In genomic region chr7:19201660-19202059, GRCm38 (mm10) we compare ENCODE assay signal across 21 mouse cellular contexts. TPM values are rescaled to one million over a fixed set of nuclear protein-coding genes. Genes with fewer than 3 reads are reported as not detected.
DNase-seq lines count a peak whose midpoint lies in the region; ATAC-seq and TF ChIP-seq lines count a peak whose summit lies in the region.
"Had no signal": no experiment of that assay in that cellular context is flagged by ENCODE, and none has a peak within 500 bp of the region (broad histone marks: within the 10 kb centered on the region; RNA-seq: fewer than 3 reads in every experiment).

No protein-coding gene starts in this region.

- no peak overlapping the region for H3K27ac ChIP-seq in hindbrain, embryonic 11.5 days (ENCODE audit: low read depth, low read length)
- H3K27ac ChIP-seq in hindbrain, embryonic 13.5 days: no peak overlapping the region
- no peak overlapping the region for H3K27ac ChIP-seq in lung, embryonic 16.5 days (ENCODE audit: low read length)
- H3K27ac ChIP-seq in ES-E14 (ENCODE audit: insufficient read depth, low read depth, low read length, poor library complexity, severe bottlenecking): peak overlapping the region; percentile 54
- H3K27ac ChIP-seq in small intestine, adult 2 months (ENCODE audit: insufficient read depth, low read depth, low read length): no peak overlapping the region
- H3K27ac ChIP-seq: gastrocnemius, adult 2 months; liver, embryonic 15.5 days; macrophage had no signal

- TF ChIP-seq POLR2A in small intestine, adult 2 months (IDR thresholded peaks at IDR 0.05; ENCODE audit: low read depth, low read length): no peak

- TF ChIP-seq CTCF in small intestine, adult 2 months (IDR thresholded peaks at IDR 0.05; ENCODE audit: extremely low read depth, insufficient read length, insufficient replicate concordance, low read depth, low read length): no peak

- no peaks in the 10 kb centered on the region for H3K9me3 ChIP-seq in hindbrain, embryonic 11.5 days (ENCODE audit: control insufficient read depth, low read length)
- no peaks in the 10 kb centered on the region for H3K9me3 ChIP-seq in hindbrain, embryonic 13.5 days
- H3K9me3 ChIP-seq in lung, embryonic 16.5 days (ENCODE audit: control insufficient read depth, low read length): no peaks in the 10 kb centered on the region
- H3K9me3 ChIP-seq in ES-E14 (ENCODE audit: control insufficient read depth, insufficient read depth, low read depth, low read length): no peaks in the 10 kb centered on the region
- H3K9me3 ChIP-seq: liver, embryonic 15.5 days had no signal

- 69% methylated on average over 14 of the region's 15 CpGs for WGBS in hindbrain, embryonic 11.5 days
- WGBS in hindbrain, embryonic 13.5 days: 65% methylated on average over 14 of the region's 15 CpGs
- 64% methylated on average over 15 of the region's 15 CpGs for WGBS in lung, embryonic 16.5 days
- WGBS in small intestine, adult 2 months: 83% methylated on average over 15 of the region's 15 CpGs

- H3K4me3 ChIP-seq in hindbrain, embryonic 11.5 days (ENCODE audit: low read depth, low read length): no peak overlapping the region
- no peak overlapping the region for H3K4me3 ChIP-seq in hindbrain, embryonic 13.5 days
- H3K4me3 ChIP-seq in lung, embryonic 16.5 days (ENCODE audit: low read length): no peak overlapping the region
- peak overlapping the region; percentile 2 to 64; a peak in 3 of 4 replicates for H3K4me3 ChIP-seq in ES-E14 (ENCODE audit: insufficient read depth in 1 of 2, low read depth in 1 of 2, low read length in 2 of 2, poor library complexity in 1 of 2, severe bottlenecking in 1 of 2)
- H3K4me3 ChIP-seq in small intestine, adult 2 months (ENCODE audit: low read depth, low read length): peak overlapping the region; percentile 15; the same call in 1 of the 2 replicates
- H3K4me3 ChIP-seq: gastrocnemius, adult 2 months; liver, embryonic 15.5 days had no signal

- 0 out of 2 replicates have a peak, but pooled peaks have one; percentile 51 for ATAC-seq in hindbrain, embryonic 11.5 days (ENCODE audit: low FRiP score)
- no peak for ATAC-seq in hindbrain, embryonic 13.5 days (ENCODE audit: low FRiP score)
- peak; percentile 34; the same call in 1 of the 2 replicates for ATAC-seq in lung, embryonic 16.5 days (ENCODE audit: low read depth)
- ATAC-seq: forebrain, embryonic 16.5 days had no signal

- H3K9ac ChIP-seq in hindbrain, embryonic 11.5 days (ENCODE audit: low read depth, low read length): no peak overlapping the region
- H3K9ac ChIP-seq in hindbrain, embryonic 13.5 days: no peak overlapping the region
- H3K9ac ChIP-seq in lung, embryonic 16.5 days (ENCODE audit: low read length): no peak overlapping the region
- H3K9ac ChIP-seq in ES-E14 (ENCODE audit: insufficient read depth, low read depth, low read length, poor library complexity, severe bottlenecking): 0 out of 2 replicates have a peak overlapping the region, but pooled peaks have one; percentile 8
- H3K9ac ChIP-seq: liver, embryonic 15.5 days had no signal

- no peaks in the 10 kb centered on the region for H3K4me1 ChIP-seq in hindbrain, embryonic 11.5 days (replicated peaks; ENCODE audit: control insufficient read depth, insufficient read depth, low read length)
- no peaks in the 10 kb centered on the region for H3K4me1 ChIP-seq in hindbrain, embryonic 13.5 days (replicated peaks)
- no peaks in the 10 kb centered on the region for H3K4me1 ChIP-seq in lung, embryonic 16.5 days (replicated peaks; ENCODE audit: control insufficient read depth, insufficient read depth, low read length)
- peaks cover 3 to 18% of the 10 kb centered on the region in 2 experiments; a peak in 3 of 4 replicates for H3K4me1 ChIP-seq in ES-E14 (ENCODE audit: control insufficient read depth in 2 of 2, insufficient read depth in 2 of 2, low read length in 2 of 2, poor library complexity in 1 of 2)
- peaks cover 10% of the 10 kb centered on the region for H3K4me1 ChIP-seq in small intestine, adult 2 months (ENCODE audit: control insufficient read depth, insufficient read depth, insufficient read length, low read length)

- no peak for DNase-seq in hindbrain, embryonic 11.5 days (ENCODE audit: low spot score)
- DNase-seq in lung, postnatal 36 days: no peak
- DNase-seq in ES-E14 (ENCODE audit: low read depth, low spot score): no peak
- no peak for DNase-seq in yolk sac, embryonic 10.5 days (ENCODE audit: low spot score)
- no peak for DNase-seq in cerebellum, postnatal 14 days
- DNase-seq: adrenal gland, adult 2 months; B cell, adult 2 months; cerebellum, adult 11 months; gastrocnemius, adult 2 months; heart, adult 18-20 months; heart, postnatal 10 days; kidney, adult 11 months; kidney, postnatal 36 days had no signal

- in situ Hi-C loops in ES-E14 (cut with MboI; ENCODE audit: low sequenced_read_pairs in 2 of 2, unreplicated experiment in 2 of 2): no loop called here

- no peaks in the 10 kb centered on the region; the same call in 1 of the 2 replicates for H3K27me3 ChIP-seq in hindbrain, embryonic 11.5 days (ENCODE audit: control insufficient read depth, insufficient read depth, low read length)
- no peaks in the 10 kb centered on the region for H3K27me3 ChIP-seq in hindbrain, embryonic 13.5 days
- no peaks in the 10 kb centered on the region for H3K27me3 ChIP-seq in lung, embryonic 16.5 days (ENCODE audit: control insufficient read depth, insufficient read depth, low read depth, low read length)
- no peaks in the 10 kb centered on the region for H3K27me3 ChIP-seq in small intestine, adult 2 months (ENCODE audit: control insufficient read depth, insufficient read depth, low read length)
- H3K27me3 ChIP-seq: liver, embryonic 15.5 days had no signal

- no peaks in the 10 kb centered on the region for H3K36me3 ChIP-seq in hindbrain, embryonic 11.5 days (ENCODE audit: control insufficient read depth, insufficient read depth, low read length)
- H3K36me3 ChIP-seq in hindbrain, embryonic 13.5 days: peaks cover 85% of the 10 kb centered on the region
- peaks cover 7% of the 10 kb centered on the region for H3K36me3 ChIP-seq in lung, embryonic 16.5 days (ENCODE audit: control insufficient read depth, insufficient read depth, low read length)
- peaks cover 7% of the 10 kb centered on the region; the same call in 1 of the 2 replicates for H3K36me3 ChIP-seq in ES-E14 (ENCODE audit: control insufficient read depth, insufficient read depth, low read length, poor library complexity, severe bottlenecking)
- no peaks in the 10 kb centered on the region; the same call in 1 of the 2 replicates for H3K36me3 ChIP-seq in small intestine, adult 2 months (ENCODE audit: control insufficient read depth, insufficient read depth, low read length)

- H3K4me2 ChIP-seq in hindbrain, embryonic 11.5 days (replicated peaks; ENCODE audit: low read depth, low read length): no peak overlapping the region
- H3K4me2 ChIP-seq in hindbrain, embryonic 13.5 days: no peak overlapping the region
- H3K4me2 ChIP-seq in lung, embryonic 16.5 days (ENCODE audit: low read depth, low read length): no peak overlapping the region
- H3K4me2 ChIP-seq: liver, embryonic 15.5 days had no signal

TF ChIP-seq in ES-E14, 5 proteins besides CTCF, POLR2A, EP300 and RAD21:
- TF ChIP-seq HCFC1 (IDR thresholded peaks at IDR 0.05; ENCODE audit: borderline replicate concordance, insufficient read depth, low read length): no peak
- no peak for TF ChIP-seq ZC3H11A (IDR thresholded peaks at IDR 0.05; ENCODE audit: borderline replicate concordance, low read depth, low read length)
- TF ChIP-seq ZNF384 (IDR thresholded peaks at IDR 0.05; ENCODE audit: low read depth, low read length): no peak
- no peak for TF ChIP-seq CHD2 (IDR thresholded peaks at IDR 0.05; ENCODE audit: low read depth, low read length)

RNA-seq across cellular contexts. Expression of gene Gpr4, which starts 10.7 kb away (rescaled TPM):
- polyA plus RNA-seq in hindbrain, embryonic 11.5 days (2014; fragmentation: Nextera tagmentation; extraction: Ambion mirVana): 1.6 and 2.6 TPM in 2 replicates
- polyA plus RNA-seq in hindbrain, embryonic 13.5 days (2015; fragmentation: Nextera tagmentation; extraction: Ambion mirVana): 1.8 and 2.3 TPM in 2 replicates
- polyA plus RNA-seq in lung, embryonic 16.5 days (2015; fragmentation: Nextera tagmentation; extraction: Ambion mirVana): 2.1 and 2.6 TPM in 2 replicates
- 3.8 TPM in 2 replicates for total RNA-seq in ES-E14 (2012; rRNA removed)
- polyA plus RNA-seq in small intestine, adult 2 months (2012; rRNA removed): 3.8 and 4.4 TPM in 2 replicates
- total RNA-seq: common myeloid progenitor, adult 5-6 weeks; monocyte, adult 5-6 weeks had no signal

RNA-seq across cellular contexts. Expression of gene Eml2, which starts 25.4 kb away (rescaled TPM):
- 1.4 and 2.0 TPM in 2 replicates for polyA plus RNA-seq in hindbrain, embryonic 11.5 days (2014; fragmentation: Nextera tagmentation; extraction: Ambion mirVana)
- 6.6 and 8.2 TPM in 2 replicates for polyA plus RNA-seq in hindbrain, embryonic 13.5 days (2015; fragmentation: Nextera tagmentation; extraction: Ambion mirVana)
- 11.3 and 12.4 TPM in 2 replicates for polyA plus RNA-seq in lung, embryonic 16.5 days (2015; fragmentation: Nextera tagmentation; extraction: Ambion mirVana)
- 29.5 and 29.8 TPM in 2 replicates for total RNA-seq in ES-E14 (2012; rRNA removed)
- 15.8 and 17.2 TPM in 2 replicates for polyA plus RNA-seq in small intestine, adult 2 months (2012; rRNA removed)

RNA-seq across cellular contexts. Expression of gene Opa3, which starts 26.5 kb away (rescaled TPM):
- 42.2 and 42.4 TPM in 2 replicates for polyA plus RNA-seq in hindbrain, embryonic 11.5 days (2014; fragmentation: Nextera tagmentation; extraction: Ambion mirVana)
- polyA plus RNA-seq in hindbrain, embryonic 13.5 days (2015; fragmentation: Nextera tagmentation; extraction: Ambion mirVana): 36.9 and 37.1 TPM in 2 replicates
- polyA plus RNA-seq in lung, embryonic 16.5 days (2015; fragmentation: Nextera tagmentation; extraction: Ambion mirVana): 29.9 and 31.5 TPM in 2 replicates
- total RNA-seq in ES-E14 (2012; rRNA removed): 12.6 and 15.8 TPM in 2 replicates
- 17.1 and 34.6 TPM in 2 replicates for polyA plus RNA-seq in small intestine, adult 2 months (2012; rRNA removed)

RNA-seq across cellular contexts. Expression of gene Gipr, which starts 35.7 kb away (rescaled TPM):
- 0.89 and 1.7 TPM in 2 replicates for polyA plus RNA-seq in hindbrain, embryonic 11.5 days (2014; fragmentation: Nextera tagmentation; extraction: Ambion mirVana)
- polyA plus RNA-seq in hindbrain, embryonic 13.5 days (2015; fragmentation: Nextera tagmentation; extraction: Ambion mirVana): 1.6 and 2.3 TPM in 2 replicates
- polyA plus RNA-seq in lung, embryonic 16.5 days (2015; fragmentation: Nextera tagmentation; extraction: Ambion mirVana): 5.6 and 8.2 TPM in 2 replicates
- 1.5 and 3.6 TPM in 2 replicates for total RNA-seq in ES-E14 (2012; rRNA removed)
- 0.53 and 0.62 TPM in 2 replicates for polyA plus RNA-seq in small intestine, adult 2 months (2012; rRNA removed)
- total RNA-seq: common myeloid progenitor, adult 5-6 weeks; gastrocnemius, adult 2 months; monocyte, adult 5-6 weeks had no signal
- polyA plus RNA-seq: macrophage had no signal

RNA-seq across cellular contexts. Expression of gene Snrpd2, which starts 52.1 kb away (rescaled TPM):
- 143 and 149 TPM in 2 replicates for polyA plus RNA-seq in hindbrain, embryonic 11.5 days (2014; fragmentation: Nextera tagmentation; extraction: Ambion mirVana)
- 123 and 128 TPM in 2 replicates for polyA plus RNA-seq in hindbrain, embryonic 13.5 days (2015; fragmentation: Nextera tagmentation; extraction: Ambion mirVana)
- polyA plus RNA-seq in lung, embryonic 16.5 days (2015; fragmentation: Nextera tagmentation; extraction: Ambion mirVana): 135 and 144 TPM in 2 replicates
- total RNA-seq in ES-E14 (2012; rRNA removed): 355 and 382 TPM in 2 replicates
- 13.2 and 25.8 TPM in 2 replicates for polyA plus RNA-seq in small intestine, adult 2 months (2012; rRNA removed)

Comparison
In these comparisons a context has a peak if more than half of its experiments do, and no peak if none do; other contexts are left out.
1. H3K4me3 ChIP-seq: peak in ES-E14 (2 of 2) and small intestine, adult 2 months (single experiment); none in hindbrain, embryonic 11.5 days (single experiment), hindbrain, embryonic 13.5 days (single experiment) and lung, embryonic 16.5 days (single experiment).